Mouse (Mus musculus) heart, postnatal 14 days (tissue): Measurements from ENCODE around the gene Ugt1a8. TPM values are rescaled to one million over a fixed set of nuclear protein-coding genes. Genes with fewer than 3 reads are reported as not detected.

Experiments used
- total RNA-seq, 2 experiments: library from RNA; stranded (reverse); gene quantifications; 2 replicates each; pipeline ENCODE4 v1.2.3; 2021

Gene Ugt1a8
- total RNA-seq, 2 experiments from 2014 or later = not detected

Other genes with a start within 250 kb of the Ugt1a8 start
- gene Dgkd, start 234.5 kb upstream of the Ugt1a8 start, total RNA-seq = 10 to 100 TPM; 56.9 to 63.9 TPM
- 10 to 100 TPM; 17.2 to 22.7 TPM for gene Usp40, start 79.3 kb upstream of the Ugt1a8 start, total RNA-seq
- not detected for gene Ugt1a10, start 32.4 kb upstream of the Ugt1a8 start, total RNA-seq
- not detected for gene Ugt1a9, start 17.0 kb upstream of the Ugt1a8 start, total RNA-seq
- 1 to 10 TPM; 2.2 TPM for gene Ugt1a7c, start 7.2 kb downstream of the Ugt1a8 start, total RNA-seq
- under 1 TPM; 0.34 to 0.96 TPM for gene Ugt1a6b, start 15.4 kb downstream of the Ugt1a8 start, total RNA-seq
- 1 to 10 TPM; 3.8 to 5.7 TPM for gene Ugt1a6a, start 47.0 kb downstream of the Ugt1a8 start, total RNA-seq
- under 1 TPM; 0.34 to 0.50 TPM for gene Ugt1a5, start 78.2 kb downstream of the Ugt1a8 start, total RNA-seq
- not detected for gene Ugt1a2, start 112.8 kb downstream of the Ugt1a8 start, total RNA-seq
- gene Dnajb3, start 118.0 kb downstream of the Ugt1a8 start, total RNA-seq = under 1 TPM; 0.45 to 0.56 TPM
- gene Ugt1a1, start 124.1 kb downstream of the Ugt1a8 start, total RNA-seq = not detected
- under 1 TPM; 0.07 to 0.15 TPM for gene Mroh2a, start 139.2 kb downstream of the Ugt1a8 start, total RNA-seq
- gene Hjurp, start 189.8 kb downstream of the Ugt1a8 start, total RNA-seq = 10 to 100 TPM; 25.4 to 32.1 TPM
- gene Trpm8, start 189.8 kb downstream of the Ugt1a8 start, total RNA-seq = not detected